Mouse (Mus musculus): Measurements from ENCODE around the gene 1810037I17Rik. TPM values are rescaled to one million over a fixed set of nuclear protein-coding genes. Genes with fewer than 3 reads are reported as not detected.

1810037I17Rik gene
- total and polyA plus RNA-seq, 2 experiments from 2014 or later, result 27.4 to 94.9 TPM

- 94% methylated on average over 3 of the region's 3 CpGs for WGBS
- H3K9ac ChIP-seq, result no peak within 1 kb of the TSS
- no peak for ATAC-seq
These were observed 29.2 kb upstream of the 1810037I17Rik start, which contains the start of gene Fabp2 for GRCm38 (mm10) chr3:122894772-122895171. Gene Fabp2 (plus strand): TSS chr3:122895072.

GRCm38 (mm10) chr3:122895189-122895731 lies 28.7 kb upstream of the 1810037I17Rik start:
- H3K4me1 ChIP-seq (ENCODE audit: insufficient read depth), result no peaks in the 10 kb centered on the region
- TF ChIP-seq CTCF (IDR thresholded peaks at IDR 0.05; ENCODE audit: low read depth), result no peak
- H3K9ac ChIP-seq, result no peak overlapping the region
- no peak overlapping the region for H3K4me3 ChIP-seq (ENCODE audit: low read depth, low read length)
- no peak overlapping the region for H3K4me2 ChIP-seq (ENCODE audit: low read depth)
- DNase-seq, result no peak
- 85% methylated on average over 11 of the region's 11 CpGs for WGBS
- H3K27me3 ChIP-seq (ENCODE audit: insufficient read depth, low read length), result no peaks in the 10 kb centered on the region
- H3K36me3 ChIP-seq (ENCODE audit: insufficient read depth), result no peaks in the 10 kb centered on the region
- H3K9me3 ChIP-seq (ENCODE audit: low read length), result no peaks in the 10 kb centered on the region
- no peak for ATAC-seq
- no peak overlapping the region for H3K27ac ChIP-seq (ENCODE audit: low read depth, low read length)

More at GRCm38 (mm10) chr3:122894772-122895171, 29.2 kb upstream of the 1810037I17Rik start, which contains the start of gene Fabp2:
- Histone ChIP-seq H3K4me3 (ENCODE audit: low read depth, low read length) (no peak within 1 kb of the TSS), H3K4me1 (ENCODE audit: insufficient read depth) (no peaks in the 10 kb centered on the region), H3K27ac (ENCODE audit: low read depth, low read length) (no peak within 1 kb of the TSS), H3K27me3 (ENCODE audit: insufficient read depth, low read length) (no peaks in the 10 kb centered on the region), H3K9me3 (ENCODE audit: low read length) (no peaks in the 10 kb centered on the region), H3K4me2 (ENCODE audit: low read depth) (no peak within 1 kb of the TSS), H3K36me3 (ENCODE audit: insufficient read depth) (no peaks in the 10 kb centered on the region)
- no peak for DNase-seq
- TF ChIP-seq CTCF (IDR thresholded peaks at IDR 0.05; ENCODE audit: low read depth), result no peak

- H3K4me3 ChIP-seq (ENCODE audit: low read depth, low read length), result no peak overlapping the region
- DNase-seq, result no peak
- no peak overlapping the region for H3K9ac ChIP-seq
- H3K4me1 ChIP-seq (ENCODE audit: insufficient read depth), result no peaks in the 10 kb centered on the region
- 56% methylated on average over 6 of the region's 6 CpGs for WGBS
- H3K27me3 ChIP-seq (ENCODE audit: insufficient read depth, low read length), result no peaks in the 10 kb centered on the region
- no peak for ATAC-seq
- no peak for TF ChIP-seq CTCF (IDR thresholded peaks at IDR 0.05; ENCODE audit: low read depth)
- no peaks in the 10 kb centered on the region for H3K36me3 ChIP-seq (ENCODE audit: insufficient read depth)
- H3K9me3 ChIP-seq (ENCODE audit: low read length), result no peaks in the 10 kb centered on the region
- H3K27ac ChIP-seq (ENCODE audit: low read depth, low read length), result no peak overlapping the region
- H3K4me2 ChIP-seq (ENCODE audit: low read depth), result no peak overlapping the region
These were observed 25.7 kb upstream of the 1810037I17Rik start for GRCm38 (mm10) chr3:122898254-122898653.

GRCm38 (mm10) chr3:122903746-122904433 lies 20.1 kb upstream of the 1810037I17Rik start:
- Histone ChIP-seq H3K9ac (no peak overlapping the region), H3K9me3 (ENCODE audit: low read length) (no peaks in the 10 kb centered on the region)
- WGBS, result 44% methylated on average over 12 of the region's 12 CpGs

GRCm38 (mm10) chr3:122907841-122908240 lies 16.2 kb upstream of the 1810037I17Rik start:
- H3K4me1 ChIP-seq (ENCODE audit: insufficient read depth), result no peaks in the 10 kb centered on the region
- no peak overlapping the region for H3K4me3 ChIP-seq (ENCODE audit: low read depth, low read length)
- H3K9ac ChIP-seq, result no peak overlapping the region
- 87% methylated on average over 2 of the region's 2 CpGs for WGBS
- H3K27ac ChIP-seq (ENCODE audit: low read depth, low read length), result no peak overlapping the region
- no peak overlapping the region for H3K4me2 ChIP-seq (ENCODE audit: low read depth)
- no peaks in the 10 kb centered on the region for H3K36me3 ChIP-seq (ENCODE audit: insufficient read depth)
- H3K9me3 ChIP-seq (ENCODE audit: low read length), result no peaks in the 10 kb centered on the region
- no peaks in the 10 kb centered on the region for H3K27me3 ChIP-seq (ENCODE audit: insufficient read depth, low read length)
- no peak for ATAC-seq
- DNase-seq, result no peak
- TF ChIP-seq CTCF (IDR thresholded peaks at IDR 0.05; ENCODE audit: low read depth), result no peak

More at GRCm38 (mm10) chr3:122903746-122904433, 20.1 kb upstream of the 1810037I17Rik start:
- Histone ChIP-seq H3K4me1 (ENCODE audit: insufficient read depth) (no peaks in the 10 kb centered on the region), H3K27ac (ENCODE audit: low read depth, low read length) (no peak overlapping the region), H3K4me3 (ENCODE audit: low read depth, low read length) (no peak overlapping the region), H3K27me3 (ENCODE audit: insufficient read depth, low read length) (no peaks in the 10 kb centered on the region), H3K36me3 (ENCODE audit: insufficient read depth) (no peaks in the 10 kb centered on the region), H3K4me2 (ENCODE audit: low read depth) (no peak overlapping the region)
- TF ChIP-seq CTCF (IDR thresholded peaks at IDR 0.05; ENCODE audit: low read depth), result peak; percentile 90
- DNase-seq, result peak; percentile 87
- peak; percentile 82 for ATAC-seq

GRCm38 (mm10) chr3:122915493-122915892 lies 8.5 kb upstream of the 1810037I17Rik start:
- no peaks in the 10 kb centered on the region for H3K27me3 ChIP-seq (ENCODE audit: insufficient read depth, low read length)
- H3K4me1 ChIP-seq (ENCODE audit: insufficient read depth), result no peaks in the 10 kb centered on the region
- no peak overlapping the region for H3K27ac ChIP-seq (ENCODE audit: low read depth, low read length)
- H3K9ac ChIP-seq, result no peak overlapping the region
- DNase-seq (no peak), ATAC-seq (no peak)
- H3K4me2 ChIP-seq (ENCODE audit: low read depth), result no peak overlapping the region
- TF ChIP-seq CTCF (IDR thresholded peaks at IDR 0.05; ENCODE audit: low read depth), result no peak
- no peaks in the 10 kb centered on the region for H3K9me3 ChIP-seq (ENCODE audit: low read length)
- H3K36me3 ChIP-seq (ENCODE audit: insufficient read depth), result no peaks in the 10 kb centered on the region
- H3K4me3 ChIP-seq (ENCODE audit: low read depth, low read length), result no peak overlapping the region
- 92% methylated on average over 5 of the region's 5 CpGs for WGBS

- Histone ChIP-seq H3K4me2 (ENCODE audit: low read depth) (no peak overlapping the region), H3K27ac (ENCODE audit: low read depth, low read length) (no peak overlapping the region), H3K27me3 (ENCODE audit: insufficient read depth, low read length) (no peaks in the 10 kb centered on the region), H3K9me3 (ENCODE audit: low read length) (no peaks in the 10 kb centered on the region), H3K9ac (no peak overlapping the region), H3K36me3 (ENCODE audit: insufficient read depth) (no peaks in the 10 kb centered on the region), H3K4me3 (ENCODE audit: low read depth, low read length) (no peak overlapping the region), H3K4me1 (ENCODE audit: insufficient read depth) (no peaks in the 10 kb centered on the region)
- DNase-seq (no peak), ATAC-seq (no peak)
- 91% methylated on average over 6 of the region's 6 CpGs for WGBS
- TF ChIP-seq CTCF (IDR thresholded peaks at IDR 0.05; ENCODE audit: low read depth), result no peak
These were observed 7.8 kb upstream of the 1810037I17Rik start for GRCm38 (mm10) chr3:122916191-122916680.

Data from forebrain, postnatal 0 days (tissue).